Mouse (Mus musculus): ENCODE measurements around the gene Mipol1. TPM values are rescaled to one million over a fixed set of nuclear protein-coding genes. Genes with fewer than 3 reads are reported as not detected.

Mipol1 gene
- polyA plus RNA-seq, 1 experiment from 2014 or later: 7.7 TPM

- H3K9ac ChIP-seq (ENCODE audit: low read length): peak overlapping the region; percentile 68
- 2% methylated on average over 59 of the region's 59 CpGs for WGBS
- no peak for ATAC-seq (ENCODE audit: insufficient number of reproducible peaks, insufficient read depth, low FRiP score, low read depth)
- peak overlapping the region; percentile 90 for H3K4me2 ChIP-seq (ENCODE audit: low read length)
- peaks cover 7% of the 10 kb centered on the region; the same call in 1 of the 2 replicates for H3K27me3 ChIP-seq (ENCODE audit: control insufficient read depth, insufficient read depth, low read length)
- no peak overlapping the region for H3K27ac ChIP-seq (replicated peaks in 1 of 2; ENCODE audit: control insufficient read depth in 1 of 2, insufficient read depth in 1 of 2, low read depth in 2 of 2, low read length in 2 of 2)
- peaks cover 0 to 3% of the 10 kb centered on the region in 2 experiments; a peak in 1 of 4 replicates for H3K4me1 ChIP-seq (ENCODE audit: control insufficient read depth in 2 of 2, insufficient read depth in 2 of 2, low read length in 2 of 2)
- no peaks in the 10 kb centered on the region for H3K9me3 ChIP-seq (ENCODE audit: control insufficient read depth, low read length)
- no peaks in the 10 kb centered on the region for H3K36me3 ChIP-seq (ENCODE audit: control insufficient read depth, insufficient read depth, low read length)
- H3K4me3 ChIP-seq (ENCODE audit: control insufficient read depth in 1 of 2, insufficient read depth in 1 of 2, low read depth in 1 of 2, low read length in 2 of 2): peak overlapping the region; percentile 61 to 67
Measured at GRCm38 (mm10) chr12:57196608-57197362, 33.4 kb upstream of the Mipol1 start.

GRCm38 (mm10) chr12:57197363-57198026, 32.7 kb upstream of the Mipol1 start, which contains the start of gene Slc25a21:
Gene Slc25a21 (minus strand): TSS chr12:57197472.
- ATAC-seq (ENCODE audit: insufficient number of reproducible peaks, insufficient read depth, low FRiP score, low read depth): no peak
- WGBS: 71% methylated on average over 10 of the region's 10 CpGs
- Histone ChIP-seq H3K9me3 (ENCODE audit: control insufficient read depth, low read length) (no peaks in the 10 kb centered on the region), H3K27me3 (ENCODE audit: control insufficient read depth, insufficient read depth, low read length) (peaks cover 7% of the 10 kb centered on the region; the same call in 1 of the 2 replicates), H3K4me3 (ENCODE audit: control insufficient read depth in 1 of 2, insufficient read depth in 1 of 2, low read depth in 1 of 2, low read length in 2 of 2) (peak within 1 kb of the TSS; percentile 61 to 67), H3K9ac (ENCODE audit: low read length) (peak within 1 kb of the TSS; percentile 68), H3K4me2 (ENCODE audit: low read length) (peak within 1 kb of the TSS; percentile 90), H3K36me3 (ENCODE audit: control insufficient read depth, insufficient read depth, low read length) (no peaks in the 10 kb centered on the region), H3K4me1 (ENCODE audit: control insufficient read depth in 2 of 2, insufficient read depth in 2 of 2, low read length in 2 of 2) (peaks cover 0 to 3% of the 10 kb centered on the region in 2 experiments; a peak in 1 of 4 replicates), H3K27ac (replicated peaks in 1 of 2; ENCODE audit: control insufficient read depth in 1 of 2, insufficient read depth in 1 of 2, low read depth in 2 of 2, low read length in 2 of 2) (no peak within 1 kb of the TSS)

GRCm38 (mm10) chr12:57198269-57198668, 32.0 kb upstream of the Mipol1 start:
- H3K9ac ChIP-seq (ENCODE audit: low read length): no peak overlapping the region
- H3K4me1 ChIP-seq (ENCODE audit: control insufficient read depth in 2 of 2, insufficient read depth in 2 of 2, low read length in 2 of 2): peaks cover 0 to 3% of the 10 kb centered on the region in 2 experiments; a peak in 1 of 4 replicates
- no peaks in the 10 kb centered on the region for H3K9me3 ChIP-seq (ENCODE audit: control insufficient read depth, low read length)
- no peak overlapping the region for H3K4me3 ChIP-seq (ENCODE audit: control insufficient read depth in 1 of 2, insufficient read depth in 1 of 2, low read depth in 1 of 2, low read length in 2 of 2)
- no peak overlapping the region for H3K4me2 ChIP-seq (ENCODE audit: low read length)
- H3K36me3 ChIP-seq (ENCODE audit: control insufficient read depth, insufficient read depth, low read length): no peaks in the 10 kb centered on the region
- peak; percentile 31; the same call in 1 of the 2 replicates for ATAC-seq (ENCODE audit: insufficient number of reproducible peaks, insufficient read depth, low FRiP score, low read depth)
- peaks cover 7% of the 10 kb centered on the region; the same call in 1 of the 2 replicates for H3K27me3 ChIP-seq (ENCODE audit: control insufficient read depth, insufficient read depth, low read length)
- H3K27ac ChIP-seq (replicated peaks in 1 of 2; ENCODE audit: control insufficient read depth in 1 of 2, insufficient read depth in 1 of 2, low read depth in 2 of 2, low read length in 2 of 2): no peak overlapping the region

GRCm38 (mm10) chr12:57199427-57199826, 30.8 kb upstream of the Mipol1 start:
- 84% methylated on average over 2 of the region's 2 CpGs for WGBS

GRCm38 (mm10) chr12:57201901-57202300, 28.3 kb upstream of the Mipol1 start:
- Histone ChIP-seq H3K9ac (ENCODE audit: low read length) (no peak overlapping the region), H3K27ac (replicated peaks in 1 of 2; ENCODE audit: control insufficient read depth in 1 of 2, insufficient read depth in 1 of 2, low read depth in 2 of 2, low read length in 2 of 2) (no peak overlapping the region), H3K27me3 (ENCODE audit: control insufficient read depth, insufficient read depth, low read length) (peaks cover 3% of the 10 kb centered on the region; the same call in 1 of the 2 replicates), H3K4me3 (ENCODE audit: control insufficient read depth in 1 of 2, insufficient read depth in 1 of 2, low read depth in 1 of 2, low read length in 2 of 2) (no peak overlapping the region), H3K36me3 (ENCODE audit: control insufficient read depth, insufficient read depth, low read length) (no peaks in the 10 kb centered on the region), H3K4me1 (ENCODE audit: control insufficient read depth in 2 of 2, insufficient read depth in 2 of 2, low read length in 2 of 2) (peaks cover 0 to 3% of the 10 kb centered on the region in 2 experiments; a peak in 1 of 4 replicates), H3K9me3 (ENCODE audit: control insufficient read depth, low read length) (no peaks in the 10 kb centered on the region), H3K4me2 (ENCODE audit: low read length) (no peak overlapping the region)
- WGBS: 88% methylated on average over 3 of the region's 3 CpGs
- no peak for ATAC-seq (ENCODE audit: insufficient number of reproducible peaks, insufficient read depth, low FRiP score, low read depth)

More at GRCm38 (mm10) chr12:57199427-57199826, 30.8 kb upstream of the Mipol1 start:
- Histone ChIP-seq H3K27me3 (ENCODE audit: control insufficient read depth, insufficient read depth, low read length) (peaks cover 7% of the 10 kb centered on the region; the same call in 1 of the 2 replicates), H3K4me1 (ENCODE audit: control insufficient read depth in 2 of 2, insufficient read depth in 2 of 2, low read length in 2 of 2) (peaks cover 0 to 3% of the 10 kb centered on the region in 2 experiments; a peak in 1 of 4 replicates), H3K9ac (ENCODE audit: low read length) (no peak overlapping the region), H3K4me3 (ENCODE audit: control insufficient read depth in 1 of 2, insufficient read depth in 1 of 2, low read depth in 1 of 2, low read length in 2 of 2) (no peak overlapping the region), H3K4me2 (ENCODE audit: low read length) (no peak overlapping the region), H3K36me3 (ENCODE audit: control insufficient read depth, insufficient read depth, low read length) (no peaks in the 10 kb centered on the region), H3K27ac (replicated peaks in 1 of 2; ENCODE audit: control insufficient read depth in 1 of 2, insufficient read depth in 1 of 2, low read depth in 2 of 2, low read length in 2 of 2) (no peak overlapping the region), H3K9me3 (ENCODE audit: control insufficient read depth, low read length) (no peaks in the 10 kb centered on the region)
- no peak for ATAC-seq (ENCODE audit: insufficient number of reproducible peaks, insufficient read depth, low FRiP score, low read depth)

- Histone ChIP-seq H3K27me3 (ENCODE audit: control insufficient read depth, insufficient read depth, low read length) (no peaks in the 10 kb centered on the region), H3K9ac (ENCODE audit: low read length) (no peak overlapping the region), H3K4me1 (ENCODE audit: control insufficient read depth in 2 of 2, insufficient read depth in 2 of 2, low read length in 2 of 2) (no peaks in the 10 kb centered on the region), H3K4me2 (ENCODE audit: low read length) (no peak overlapping the region), H3K36me3 (ENCODE audit: control insufficient read depth, insufficient read depth, low read length) (no peaks in the 10 kb centered on the region), H3K4me3 (ENCODE audit: control insufficient read depth in 1 of 2, insufficient read depth in 1 of 2, low read depth in 1 of 2, low read length in 2 of 2) (no peak overlapping the region), H3K9me3 (ENCODE audit: control insufficient read depth, low read length) (no peaks in the 10 kb centered on the region), H3K27ac (replicated peaks in 1 of 2; ENCODE audit: control insufficient read depth in 1 of 2, insufficient read depth in 1 of 2, low read depth in 2 of 2, low read length in 2 of 2) (no peak overlapping the region)
- 64% methylated on average over 4 of the region's 4 CpGs for WGBS
- ATAC-seq (ENCODE audit: insufficient number of reproducible peaks, insufficient read depth, low FRiP score, low read depth): no peak
Measured at GRCm38 (mm10) chr12:57204276-57204851, 25.9 kb upstream of the Mipol1 start.
